Mouse (Mus musculus): ENCODE measurements around the gene Prr9. TPM values are rescaled to one million over a fixed set of nuclear protein-coding genes. Genes with fewer than 3 reads are reported as not detected.

Gene Prr9
- polyA plus RNA-seq (2017; shearing (Covaris generic)): not detected

DNA sequence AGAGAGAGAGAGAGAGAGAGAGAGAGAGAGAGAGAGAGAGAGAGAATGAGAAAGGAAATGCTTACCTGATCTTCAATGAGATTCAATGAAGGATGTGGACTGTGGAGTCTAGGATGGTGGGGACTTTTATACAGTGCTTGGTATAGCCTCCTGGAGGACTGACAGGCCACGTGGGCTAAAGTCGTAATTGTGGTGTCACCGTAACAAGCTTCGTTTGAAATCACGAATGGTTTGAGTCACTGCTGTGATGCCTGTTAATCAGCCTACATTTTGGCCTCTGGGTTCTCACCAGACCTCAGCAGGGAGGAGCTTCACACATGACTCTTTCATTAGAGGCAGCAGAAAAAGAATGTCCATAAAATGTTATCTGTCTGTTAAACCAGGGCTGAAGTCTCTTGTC lies at the start of gene Prr9:
Prr9 (minus strand) TSS at position 101 of the 400 bp plus-strand sequence.

DNA sequence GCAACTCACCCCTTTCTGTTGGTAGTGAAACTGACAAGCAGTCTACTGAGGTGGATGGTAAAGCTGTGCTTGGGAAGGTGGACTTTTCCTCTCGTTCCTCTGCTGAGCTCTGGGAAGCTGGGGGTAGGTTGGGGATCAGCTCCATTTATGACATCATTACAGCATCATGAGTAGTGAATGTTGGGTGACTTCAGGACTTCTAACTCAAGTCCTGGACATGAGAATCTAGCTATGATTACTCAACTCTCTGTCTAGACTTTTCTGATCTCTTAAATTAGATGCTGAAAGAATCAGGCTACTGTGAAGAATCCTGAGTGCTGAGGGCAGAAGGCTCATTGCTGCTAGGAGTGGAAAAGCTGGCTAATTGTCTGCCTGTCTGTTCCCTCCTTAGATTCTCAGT lies 18.9 kb upstream of the Prr9 start, which contains the start of gene Lelp1:
Lelp1 (minus strand) TSS at position 101 of the 400 bp plus-strand sequence.

DNA sequence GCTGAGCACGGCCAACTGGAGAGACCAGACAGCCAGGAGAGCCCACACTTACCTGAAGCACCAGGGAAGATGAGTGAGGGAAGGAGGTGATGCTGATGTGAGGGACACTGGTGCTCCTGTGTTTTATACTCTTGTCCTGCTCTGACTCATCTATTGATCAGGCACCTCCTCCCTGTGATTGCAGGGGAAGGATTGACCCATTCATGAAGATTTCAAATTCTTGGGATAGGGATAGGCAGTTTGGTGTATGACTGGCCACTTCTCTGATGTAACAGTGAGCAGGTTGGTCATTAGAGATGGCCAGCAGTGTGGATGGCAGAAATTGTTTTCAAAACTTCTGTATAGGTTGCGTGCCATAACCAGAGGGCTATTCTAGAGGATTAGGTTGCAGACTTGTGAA lies 40.7 kb downstream of the Prr9 start, which contains the start of gene Lor:
Lor (minus strand) TSS at position 101 of the 400 bp plus-strand sequence.

Other genes with a start within 250 kb of the Prr9 start
- gene Pglyrp3, start 109.4 kb downstream of the Prr9 start, polyA plus RNA-seq (2017; shearing (Covaris generic)): not detected
- gene Lor, start 40.8 kb downstream of the Prr9 start, polyA plus RNA-seq (2017; shearing (Covaris generic)): not detected
- not detected for gene Lelp1, start 18.8 kb upstream of the Prr9 start, polyA plus RNA-seq (2017; shearing (Covaris generic))
- gene Sprr2a1, start 91.9 kb upstream of the Prr9 start, polyA plus RNA-seq (2017; shearing (Covaris generic)): not detected
- gene Sprr2a2, start 92.0 kb upstream of the Prr9 start, polyA plus RNA-seq (2017; shearing (Covaris generic)): not detected
- not detected for gene Sprr2a3, start 161.5 kb upstream of the Prr9 start, polyA plus RNA-seq (2017; shearing (Covaris generic))
- gene Sprr2b, start 192.7 kb upstream of the Prr9 start, polyA plus RNA-seq (2017; shearing (Covaris generic)): not detected
- not detected for gene Sprr2d, start 215.2 kb upstream of the Prr9 start, polyA plus RNA-seq (2017; shearing (Covaris generic))
- gene Sprr2e, start 228.2 kb upstream of the Prr9 start, polyA plus RNA-seq (2017; shearing (Covaris generic)): not detected
- not detected for gene Sprr2f, start 241.2 kb upstream of the Prr9 start, polyA plus RNA-seq (2017; shearing (Covaris generic))